Mouse (Mus musculus) midbrain, embryonic 11.5 days (tissue): ENCODE data around the gene Galnt13. TPM values are rescaled to one million over a fixed set of nuclear protein-coding genes. Genes with fewer than 3 reads are reported as not detected.

ENCODE experiments used
- ATAC-seq: fragments of 200-750 bp; cut with Nextera tagmentation; 2 replicates; pipeline ENCODE4 v1.8.0; 2017; ENCODE audit warnings: moderate TSS enrichment, moderate library complexity; ENCODE audit not compliant: low FRiP score
- DNase-seq: peaks from one replicate; pipeline ENCODE4 v3.0.0; 2015; ENCODE audit warnings: low spot score; ENCODE audit errors: missing footprints
- H3K27ac ChIP-seq: fragments of 300-500 bp; sonication (generic); 2 replicates; pipeline ENCODE4 v1.5.1; 2014; ENCODE audit warnings: low read depth, low read length
- H3K27me3 ChIP-seq: fragments of 300-500 bp; sonication (generic); 2 replicates; pipeline ENCODE4 v1.6.1; 2014; ENCODE audit warnings: mild to moderate bottlenecking, low read length, moderate library complexity, mixed read lengths; ENCODE audit not compliant: control insufficient read depth, insufficient read depth
- H3K36me3 ChIP-seq: fragments of 300-500 bp; sonication (generic); 2 replicates; pipeline ENCODE4 v1.6.1; 2014; ENCODE audit warnings: mild to moderate bottlenecking, low read length, moderate library complexity, mixed read lengths; ENCODE audit not compliant: control insufficient read depth, insufficient read depth
- H3K4me1 ChIP-seq: fragments of 300-500 bp; sonication (generic); 2 replicates; pipeline ENCODE4 v1.6.1; 2014; ENCODE audit warnings: low read length; ENCODE audit not compliant: control insufficient read depth, insufficient read depth
- H3K4me2 ChIP-seq: fragments of 300-500 bp; sonication (generic); 2 replicates; pipeline ENCODE4 v1.6.1; 2014; ENCODE audit warnings: mild to moderate bottlenecking, moderate library complexity
- H3K4me3 ChIP-seq: fragments of 300-500 bp; sonication (generic); 2 replicates; pipeline ENCODE4 v1.5.1; 2014; ENCODE audit warnings: low read depth, low read length
- H3K9ac ChIP-seq: fragments of 300-500 bp; sonication (generic); 2 replicates; pipeline ENCODE4 v1.6.1; 2014; ENCODE audit warnings: low read length
- H3K9me3 ChIP-seq: fragments of 300-500 bp; sonication (generic); 2 replicates; pipeline ENCODE4 v1.6.1; 2016; ENCODE audit warnings: low read length; ENCODE audit not compliant: control insufficient read depth
- WGBS: fragments of 180-500 bp; shearing (Covaris S2); extraction: QIAGEN DNeasy Blood & Tissue Kit; methylation state at CpG from one replicate; pipeline ENCODE4 v1.1.7; 2014; 5-methylcytosine and 5-hydroxymethylcytosine counted together
- polyA plus RNA-seq: library from polyadenylated mRNA; unstranded; fragments of >200 nt; fragmentation: Nextera tagmentation; extraction: Ambion mirVana; gene quantifications from 2 replicates; pipeline ENCODE4 v1.2.1, GENCODE M21; 2014

Galnt13 gene
- polyA plus RNA-seq, 1 experiment from 2014 or later: 2.1 TPM

DNA sequence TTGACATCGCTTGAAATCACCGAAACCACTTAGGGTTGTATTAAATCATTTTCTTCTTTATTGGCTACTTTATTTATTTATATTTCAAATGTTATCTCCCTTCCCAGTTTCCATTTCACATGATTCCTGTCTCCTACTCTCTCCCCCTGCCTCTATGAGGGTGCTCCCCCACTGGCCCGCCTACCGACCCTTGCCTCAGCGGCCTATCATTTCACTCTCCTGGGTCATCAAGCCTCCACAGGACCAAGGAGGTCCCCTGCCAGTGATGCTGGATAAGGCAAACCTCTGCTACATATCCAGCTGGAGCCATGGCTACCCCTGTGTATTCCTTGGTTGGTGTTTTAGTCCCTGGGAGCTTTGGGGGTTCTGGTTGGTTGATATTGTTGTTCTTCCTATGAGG is 667.4 kb downstream of the Galnt13 start:
- H3K4me2 ChIP-seq: no peak overlapping the region
- no peak overlapping the region for H3K27ac ChIP-seq
- H3K9me3 ChIP-seq: no peaks in the 10 kb centered on the region
- DNase-seq (no peak), ATAC-seq (no peak)
- H3K36me3 ChIP-seq: no peaks in the 10 kb centered on the region
- H3K4me1 ChIP-seq: no peaks in the 10 kb centered on the region
- 94% methylated on average over 5 of the region's 5 CpGs for WGBS
- no peak overlapping the region for H3K4me3 ChIP-seq
- H3K27me3 ChIP-seq: no peaks in the 10 kb centered on the region
- H3K9ac ChIP-seq: no peak overlapping the region

DNA sequence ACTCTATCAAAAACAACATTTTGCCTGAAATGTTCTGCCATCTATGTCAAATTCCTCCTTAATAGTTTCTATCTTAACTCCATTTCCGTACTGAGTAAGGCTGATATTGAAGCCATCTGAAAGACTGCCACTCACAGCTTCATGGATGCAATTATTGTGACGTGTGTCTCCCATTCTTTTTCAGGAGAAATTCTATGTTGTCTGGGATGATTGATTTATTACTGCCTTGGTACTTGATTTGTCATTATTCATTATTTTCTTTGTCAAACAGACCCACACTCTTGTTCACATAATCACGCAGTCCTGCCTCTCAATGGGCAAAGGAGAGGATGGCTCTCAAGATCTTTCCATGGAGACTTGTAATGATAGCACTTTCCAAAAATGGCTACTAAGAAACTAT is 671.7 kb downstream of the Galnt13 start:
- WGBS: 80% methylated on average over 3 of the region's 3 CpGs
- H3K36me3 ChIP-seq: no peaks in the 10 kb centered on the region
- no peak overlapping the region for H3K4me3 ChIP-seq
- H3K9me3 ChIP-seq: no peaks in the 10 kb centered on the region
- no peak overlapping the region for H3K27ac ChIP-seq
- H3K27me3 ChIP-seq: no peaks in the 10 kb centered on the region
- no peak overlapping the region for H3K9ac ChIP-seq
- H3K4me2 ChIP-seq: no peak overlapping the region
- no peaks in the 10 kb centered on the region for H3K4me1 ChIP-seq
- ATAC-seq (no peak), DNase-seq (no peak)

DNA sequence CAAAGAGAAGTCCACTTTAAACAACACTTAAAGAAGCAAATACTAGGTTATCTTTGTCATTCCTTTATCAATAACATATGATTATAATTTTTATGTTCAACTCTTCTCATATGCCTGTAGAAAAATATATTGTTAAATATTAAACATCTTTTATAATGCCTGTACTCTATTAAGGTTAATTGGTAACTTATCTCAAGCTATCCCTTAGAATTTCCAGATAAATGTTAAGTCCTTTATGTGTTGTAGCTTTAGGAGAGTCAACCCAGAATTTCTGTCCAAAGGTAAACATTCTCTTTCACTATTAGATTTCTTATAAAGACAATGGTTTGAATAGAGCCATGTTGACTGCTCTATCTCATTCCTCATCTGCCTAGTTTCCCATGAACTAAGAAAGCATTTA is 717.0 kb downstream of the Galnt13 start:
- DNase-seq (no peak), ATAC-seq (no peak)
- Histone ChIP-seq H3K27me3 (no peaks in the 10 kb centered on the region), H3K27ac (no peak overlapping the region), H3K4me2 (no peak overlapping the region), H3K4me3 (no peak overlapping the region), H3K4me1 (no peaks in the 10 kb centered on the region), H3K9ac (no peak overlapping the region), H3K9me3 (no peaks in the 10 kb centered on the region), H3K36me3 (no peaks in the 10 kb centered on the region)

DNA sequence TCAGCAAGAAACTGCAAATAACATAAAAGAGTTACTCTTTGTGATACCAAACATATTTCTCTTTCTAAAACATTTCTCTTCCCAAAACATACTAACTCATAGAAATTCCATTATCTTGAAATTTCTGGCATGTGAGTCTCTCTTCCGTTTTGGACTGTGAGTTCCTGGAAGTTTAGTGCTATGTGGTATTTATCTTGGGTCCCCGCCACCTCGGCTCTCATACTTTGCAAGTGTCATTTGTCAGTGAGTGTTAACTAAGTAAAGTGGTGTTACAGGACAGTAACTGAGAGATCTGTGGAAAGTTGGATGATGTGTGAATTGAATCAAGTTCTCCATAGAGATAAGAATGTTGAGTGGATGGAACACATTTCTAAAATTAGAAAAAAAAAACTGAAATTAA is 728.7 kb downstream of the Galnt13 start:
- no peaks in the 10 kb centered on the region for H3K4me1 ChIP-seq
- no peak overlapping the region for H3K4me2 ChIP-seq
- ATAC-seq (no peak), DNase-seq (no peak)
- H3K27ac ChIP-seq: no peak overlapping the region
- H3K9me3 ChIP-seq: no peaks in the 10 kb centered on the region
- H3K4me3 ChIP-seq: no peak overlapping the region
- H3K9ac ChIP-seq: no peak overlapping the region
- H3K36me3 ChIP-seq: no peaks in the 10 kb centered on the region
- WGBS: 87% methylated on average over 3 of the region's 3 CpGs
- H3K27me3 ChIP-seq: no peaks in the 10 kb centered on the region
